Mouse (Mus musculus) C2C12 (cell line): ENCODE measurements around the gene Fcgr2b. TPM values are rescaled to one million over a fixed set of nuclear protein-coding genes. Genes with fewer than 3 reads are reported as not detected.

Experiments
- H3K27me3 ChIP-seq: one replicate; pipeline ENCODE4 v1.6.1; 2011; ENCODE audit not compliant: control insufficient read depth, insufficient read depth, insufficient read length
- H3K36me3 ChIP-seq: one replicate; pipeline ENCODE4 v1.6.1; 2011; ENCODE audit not compliant: control insufficient read depth, insufficient read depth
- H3K4me3 ChIP-seq: one replicate; pipeline ENCODE4 v1.5.1; 2011; ENCODE audit warnings: mild to moderate bottlenecking, control low read depth; ENCODE audit not compliant: poor library complexity, insufficient read depth, severe bottlenecking
- H3K79me2 ChIP-seq: one replicate; pipeline ENCODE4 v1.6.1; 2011; ENCODE audit not compliant: control insufficient read depth, insufficient read depth
- H3K79me3 ChIP-seq: one replicate; pipeline ENCODE4 v1.6.1; 2011; ENCODE audit warnings: low read depth, control low read depth
- H3ac ChIP-seq: one replicate; pipeline ENCODE3; 2011; ENCODE audit warnings: low read depth; ENCODE audit not compliant: control insufficient read depth, insufficient read length
- CEBPB ChIP-seq: IDR thresholded peaks from one replicate; pipeline ENCODE4 v1.6.1; 2011; ENCODE audit warnings: low read depth, mild to moderate bottlenecking, control low read depth, moderate library complexity
- CTCF ChIP-seq: IDR thresholded peaks from one replicate; pipeline ENCODE4 v1.5.1; 2011; ENCODE audit not compliant: control insufficient read depth, insufficient read depth, insufficient read length
- FOSL1 ChIP-seq: IDR thresholded peaks from one replicate; pipeline ENCODE4 v1.8.0; 2011; ENCODE audit warnings: mild to moderate bottlenecking, low read length; ENCODE audit not compliant: poor library complexity, insufficient read depth, severe bottlenecking
- MAX ChIP-seq: IDR thresholded peaks from one replicate; pipeline ENCODE4 v1.6.1; 2011; ENCODE audit warnings: mild to moderate bottlenecking, control low read depth
- MYOD1 ChIP-seq: IDR thresholded peaks from one replicate; pipeline ENCODE4 v1.6.1; 2011; ENCODE audit warnings: low read depth; ENCODE audit not compliant: control insufficient read depth, insufficient read length
- MYOG ChIP-seq: IDR thresholded peaks from one replicate; pipeline ENCODE4 v1.6.1; 2011; ENCODE audit not compliant: control insufficient read depth, insufficient read length; ENCODE audit errors: extremely low read depth
- USF1 ChIP-seq: IDR thresholded peaks from one replicate; pipeline ENCODE4 v1.6.1; 2011; ENCODE audit warnings: low read depth, mild to moderate bottlenecking, control low read depth, moderate library complexity
- polyA plus RNA-seq: library from polyadenylated mRNA; unstranded; fragments of >200 nt; fragmentation: generic; extraction: Trizol; gene quantifications from one replicate; pipeline ENCODE4 v1.2.1, GENCODE M21; 2012; ENCODE audit warnings: missing spikeins

Gene Fcgr2b
- polyA plus RNA-seq, 1 experiment = 0.06 TPM

DNA sequence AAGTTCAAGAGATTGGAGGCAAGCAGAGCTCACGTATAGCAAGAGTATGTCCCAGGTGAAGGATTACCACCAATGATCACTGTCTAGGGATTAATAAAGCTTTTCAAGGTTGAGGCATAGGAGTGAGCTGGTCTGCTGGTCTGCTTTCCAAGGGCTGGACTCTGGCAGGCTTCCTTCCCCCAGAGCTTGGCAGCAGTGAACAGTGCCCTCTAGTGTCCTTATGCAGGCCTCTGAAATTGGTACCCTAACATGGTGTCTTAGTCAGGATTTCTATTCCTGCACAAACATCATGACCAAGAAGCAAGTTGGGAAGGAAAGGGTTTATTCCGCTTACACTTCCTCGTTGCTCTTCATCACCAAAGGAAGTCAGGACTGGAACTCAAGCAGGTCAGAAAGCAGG, 20.4 kb upstream of the Fcgr2b start:
- no peaks in the 10 kb centered on the region for H3K79me2 ChIP-seq
- H3K79me3 ChIP-seq = no peaks in the 10 kb centered on the region
- H3K36me3 ChIP-seq = no peaks in the 10 kb centered on the region
- H3K27me3 ChIP-seq = no peaks in the 10 kb centered on the region
- no peak overlapping the region for H3K4me3 ChIP-seq
- TF ChIP-seq MYOG (no peak), CEBPB (no peak), CTCF (peak; percentile 35)
- no peak overlapping the region for H3ac ChIP-seq

DNA sequence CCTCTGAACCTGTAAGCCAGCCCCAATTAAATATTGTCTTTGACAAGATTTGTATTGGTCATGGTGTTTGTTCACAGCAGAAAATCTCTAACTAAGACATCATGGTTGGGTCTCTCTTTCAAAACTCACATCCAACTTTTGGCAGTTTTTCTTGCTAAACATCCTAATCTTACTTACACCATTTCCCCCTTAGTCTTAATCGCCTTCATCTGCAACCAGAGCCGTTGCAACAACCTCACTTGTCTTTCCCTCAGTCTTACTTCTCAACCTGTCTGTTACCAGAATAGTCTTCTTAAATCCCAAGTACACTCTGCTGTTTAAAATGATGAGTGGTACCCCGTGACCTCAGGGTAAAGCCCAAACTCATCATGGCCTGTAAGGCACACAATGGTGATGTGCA, 19.7 kb upstream of the Fcgr2b start:
- no peak overlapping the region for H3ac ChIP-seq

DNA sequence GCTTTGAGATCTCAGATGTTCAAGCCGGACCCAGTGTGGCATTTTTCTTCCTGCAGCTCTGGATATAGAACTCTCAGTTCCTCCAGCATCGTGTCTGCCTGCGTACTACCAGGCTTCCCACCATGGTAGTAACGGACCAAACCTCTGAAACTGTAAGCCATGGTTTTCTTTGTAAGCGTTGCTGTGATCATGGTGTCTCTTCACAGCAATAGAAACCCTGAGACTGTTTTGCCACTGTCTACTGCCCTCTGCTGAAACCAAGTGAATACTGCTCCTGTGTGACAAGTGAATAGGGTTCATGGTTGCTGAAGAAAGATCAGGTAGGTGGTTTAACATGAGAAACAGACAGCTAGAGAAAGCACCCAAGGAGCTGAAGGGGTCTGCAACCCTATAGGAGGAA, 16.2 kb upstream of the Fcgr2b start:
- Histone ChIP-seq H3K79me2 (no peaks in the 10 kb centered on the region), H3K36me3 (no peaks in the 10 kb centered on the region), H3ac (no peak overlapping the region), H3K4me3 (no peak overlapping the region), H3K27me3 (no peaks in the 10 kb centered on the region), H3K79me3 (no peaks in the 10 kb centered on the region)
- TF ChIP-seq CTCF (peak; percentile 27), MAX (no peak), MYOD1 (no peak)

More for the DNA sequence above, 19.7 kb upstream of the Fcgr2b start:
- Histone ChIP-seq H3K79me2 (no peaks in the 10 kb centered on the region), H3K27me3 (no peaks in the 10 kb centered on the region), H3K36me3 (no peaks in the 10 kb centered on the region), H3K4me3 (no peak overlapping the region), H3K79me3 (no peaks in the 10 kb centered on the region)
- TF ChIP-seq MAX (no peak), MYOD1 (no peak)

DNA sequence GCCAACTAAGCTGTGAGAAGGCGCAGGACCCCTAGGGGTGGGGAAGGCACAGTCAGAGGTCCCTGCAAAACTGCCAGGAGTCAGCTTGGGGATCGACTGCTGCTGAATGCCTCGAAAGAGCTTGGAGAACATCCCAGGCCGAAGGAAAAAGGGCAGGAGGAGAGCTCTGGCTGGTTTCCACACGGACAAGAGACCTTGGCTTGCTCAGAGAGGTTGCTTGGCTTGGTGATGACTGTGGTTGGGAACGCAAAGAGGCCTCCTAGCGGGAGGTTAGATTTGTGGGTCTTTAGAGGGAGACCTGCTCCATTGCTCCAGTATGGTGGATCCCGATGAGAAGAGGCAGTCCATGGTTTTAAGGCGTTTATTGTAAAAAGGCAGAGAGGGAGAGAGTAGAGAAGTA, 13.3 kb upstream of the Fcgr2b start:
- Histone ChIP-seq H3K4me3 (no peak overlapping the region), H3K79me3 (no peaks in the 10 kb centered on the region), H3K36me3 (no peaks in the 10 kb centered on the region), H3ac (no peak overlapping the region), H3K79me2 (no peaks in the 10 kb centered on the region), H3K27me3 (no peaks in the 10 kb centered on the region)
- TF ChIP-seq CEBPB (no peak), USF1 (no peak), MYOD1 (no peak), MYOG (no peak), MAX (no peak), FOSL1 (no peak), CTCF (no peak)

DNA sequence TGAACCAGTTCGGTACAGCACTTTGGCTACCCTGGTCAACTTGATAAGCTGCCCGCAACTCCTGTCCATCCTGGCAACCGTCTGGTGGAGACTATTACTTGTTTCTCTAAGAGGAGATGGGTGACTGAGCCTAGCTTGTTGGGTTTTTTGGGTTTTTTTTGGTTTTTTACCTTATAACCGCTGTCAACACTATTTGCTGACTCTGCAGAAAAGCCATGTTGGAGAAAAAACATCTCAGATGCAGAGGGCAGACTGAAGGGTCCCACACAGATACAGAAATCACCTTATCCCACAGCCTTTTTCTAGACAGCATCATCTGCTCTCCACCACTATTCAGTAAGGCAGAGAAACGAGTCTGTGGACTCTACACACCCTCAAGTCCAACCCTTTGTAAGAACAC, 9.5 kb upstream of the Fcgr2b start:
- Histone ChIP-seq H3K36me3 (no peaks in the 10 kb centered on the region), H3K4me3 (no peak overlapping the region), H3K27me3 (no peaks in the 10 kb centered on the region), H3K79me3 (no peaks in the 10 kb centered on the region), H3K79me2 (no peaks in the 10 kb centered on the region), H3ac (no peak overlapping the region)
- TF ChIP-seq MYOG (no peak), MAX (no peak), USF1 (no peak), FOSL1 (no peak), MYOD1 (no peak), CEBPB (no peak), CTCF (no peak)

DNA sequence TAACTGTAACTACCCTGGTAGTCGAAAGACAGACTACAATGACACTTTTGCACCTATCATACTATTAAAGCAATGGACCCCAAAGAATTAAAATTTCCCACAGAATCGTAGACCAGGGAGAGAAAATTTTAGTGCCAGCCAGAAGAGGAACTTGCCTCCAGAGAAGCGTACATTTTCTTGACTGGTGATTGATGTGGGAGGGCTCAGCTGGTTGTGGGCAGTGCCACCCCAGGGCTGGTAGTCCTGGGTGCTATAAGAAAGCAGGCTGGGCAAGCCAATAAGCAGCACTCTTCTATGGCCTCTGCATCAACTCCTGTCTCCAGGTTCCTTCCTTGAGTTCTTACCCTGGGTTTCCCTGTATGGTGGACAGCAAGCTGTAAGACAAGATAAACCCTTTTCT, 8.7 kb upstream of the Fcgr2b start:
- no peak overlapping the region for H3ac ChIP-seq
- no peaks in the 10 kb centered on the region for H3K27me3 ChIP-seq
- TF ChIP-seq CTCF (no peak), MYOG (no peak), USF1 (no peak), MAX (no peak), CEBPB (no peak), FOSL1 (no peak), MYOD1 (no peak)
- no peaks in the 10 kb centered on the region for H3K79me3 ChIP-seq
- H3K4me3 ChIP-seq = no peak overlapping the region
- no peaks in the 10 kb centered on the region for H3K79me2 ChIP-seq
- H3K36me3 ChIP-seq = no peaks in the 10 kb centered on the region
